Mouse (Mus musculus) liver, postnatal 0 days (tissue): ENCODE data around the gene Npr3. TPM values are rescaled to one million over a fixed set of nuclear protein-coding genes. Genes with fewer than 3 reads are reported as not detected.
A peak's percentile ranks its signal among the peaks of the same experiment; 100 is the strongest.

Experiments used
- ATAC-seq: fragments of 200-750 bp; cut with Nextera tagmentation; 2 replicates; pipeline ENCODE4 v1.8.0; 2017; ENCODE audit warnings: mild to moderate bottlenecking, moderate library complexity
- DNase-seq: peaks from one replicate; pipeline ENCODE4 v3.0.0-alpha.2; 2016
- H3K27ac ChIP-seq: fragments of 300-500 bp; sonication (generic); 2 replicates; pipeline ENCODE4 v1.5.1; 2014; ENCODE audit warnings: antibody characterized with exemption, moderate library complexity, mild to moderate bottlenecking, low read depth
- H3K27me3 ChIP-seq: fragments of 300-500 bp; sonication (generic); 2 replicates; pipeline ENCODE4 v1.6.1; 2014; ENCODE audit warnings: low read length, control low read depth, mixed read lengths; ENCODE audit not compliant: insufficient read depth
- H3K36me3 ChIP-seq: fragments of 300-500 bp; sonication (generic); replicated peaks from 2 replicates; pipeline ENCODE4 v1.6.1; 2014; ENCODE audit warnings: mild to moderate bottlenecking, control low read depth, low read length, moderate library complexity, mixed read lengths; ENCODE audit not compliant: insufficient read depth
- H3K4me1 ChIP-seq: fragments of 300-500 bp; sonication (generic); 2 replicates; pipeline ENCODE4 v1.6.1; 2014; ENCODE audit warnings: antibody characterized with exemption, mild to moderate bottlenecking, control low read depth; ENCODE audit not compliant: insufficient read depth
- H3K4me2 ChIP-seq: fragments of 300-500 bp; sonication (generic); 2 replicates; pipeline ENCODE4 v1.6.1; 2014; ENCODE audit warnings: low read depth, mild to moderate bottlenecking, low read length, moderate library complexity, mixed read lengths
- H3K4me3 ChIP-seq: fragments of 300-500 bp; sonication (generic); 2 replicates; pipeline ENCODE4 v1.5.1; 2014; ENCODE audit warnings: low read depth, low read length
- H3K9ac ChIP-seq: fragments of 300-500 bp; sonication (generic); replicated peaks from 2 replicates; pipeline ENCODE4 v1.6.1; 2014; ENCODE audit warnings: mild to moderate bottlenecking, moderate library complexity
- H3K9me3 ChIP-seq: fragments of 300-500 bp; sonication (generic); 2 replicates; pipeline ENCODE4 v1.6.1; 2016; ENCODE audit warnings: mild to moderate bottlenecking, control low read depth, low read length, mixed read lengths
- CTCF ChIP-seq: sonication (generic); IDR thresholded peaks from 2 replicates; pipeline ENCODE4 v1.5.1; 2016; ENCODE audit warnings: antibody characterized with exemption, low read depth
- EP300 ChIP-seq: IDR thresholded peaks from 2 replicates; pipeline ENCODE4 v1.6.1; 2016; ENCODE audit warnings: antibody characterized with exemption, low read depth, mild to moderate bottlenecking
- WGBS: fragments of 180-500 bp; shearing (Covaris S2); extraction: QIAGEN DNeasy Blood & Tissue Kit; methylation state at CpG from one replicate; pipeline ENCODE4 v1.1.7; 2014; ENCODE audit not compliant: insufficient replicate concordance; 5-methylcytosine and 5-hydroxymethylcytosine counted together
- polyA plus RNA-seq: library from polyadenylated mRNA; unstranded; fragments of >200 nt; fragmentation: Nextera tagmentation; extraction: Ambion mirVana; gene quantifications from 2 replicates; pipeline ENCODE4 v1.2.1, GENCODE M21; 2015

The Npr3 gene
- polyA plus RNA-seq, 1 experiment from 2014 or later: 0.85 TPM

DNA sequence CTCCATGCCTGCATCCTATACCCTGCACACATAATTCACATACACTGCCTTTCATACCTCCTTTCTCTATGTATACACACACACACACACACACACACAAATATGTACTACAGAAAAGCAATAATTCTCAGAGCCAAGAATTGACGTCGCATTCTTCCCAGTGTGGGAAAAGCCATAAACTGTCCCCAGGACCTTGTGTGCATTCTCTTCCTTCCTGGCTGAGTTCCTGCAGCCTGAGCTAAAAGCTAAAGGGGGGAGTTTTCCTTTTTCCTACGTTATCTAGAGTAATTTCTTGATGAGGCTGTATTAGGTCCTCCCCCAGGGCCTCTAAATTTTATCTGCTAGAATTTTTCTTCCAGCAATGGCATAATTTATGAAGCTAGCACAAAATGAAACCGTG, 103.5 kb downstream of the Npr3 start:
- ATAC-seq (no peak), DNase-seq (no peak)
- no peak overlapping the region for H3K9ac ChIP-seq
- no peaks in the 10 kb centered on the region for H3K9me3 ChIP-seq
- H3K36me3 ChIP-seq: no peaks in the 10 kb centered on the region
- H3K4me2 ChIP-seq: no peak overlapping the region
- H3K4me1 ChIP-seq: 0 out of 2 replicates have a peak, but pooled peaks cover 2% of the 10 kb centered on the region
- H3K4me3 ChIP-seq: no peak overlapping the region
- H3K27me3 ChIP-seq: no peaks in the 10 kb centered on the region
- WGBS: 54% methylated on average over 4 of the region's 4 CpGs
- peak overlapping the region; percentile 11; the same call in 1 of the 2 replicates for H3K27ac ChIP-seq
- TF ChIP-seq EP300 (peak; percentile 38; the same call in 1 of the 2 replicates), CTCF (no peak)

DNA sequence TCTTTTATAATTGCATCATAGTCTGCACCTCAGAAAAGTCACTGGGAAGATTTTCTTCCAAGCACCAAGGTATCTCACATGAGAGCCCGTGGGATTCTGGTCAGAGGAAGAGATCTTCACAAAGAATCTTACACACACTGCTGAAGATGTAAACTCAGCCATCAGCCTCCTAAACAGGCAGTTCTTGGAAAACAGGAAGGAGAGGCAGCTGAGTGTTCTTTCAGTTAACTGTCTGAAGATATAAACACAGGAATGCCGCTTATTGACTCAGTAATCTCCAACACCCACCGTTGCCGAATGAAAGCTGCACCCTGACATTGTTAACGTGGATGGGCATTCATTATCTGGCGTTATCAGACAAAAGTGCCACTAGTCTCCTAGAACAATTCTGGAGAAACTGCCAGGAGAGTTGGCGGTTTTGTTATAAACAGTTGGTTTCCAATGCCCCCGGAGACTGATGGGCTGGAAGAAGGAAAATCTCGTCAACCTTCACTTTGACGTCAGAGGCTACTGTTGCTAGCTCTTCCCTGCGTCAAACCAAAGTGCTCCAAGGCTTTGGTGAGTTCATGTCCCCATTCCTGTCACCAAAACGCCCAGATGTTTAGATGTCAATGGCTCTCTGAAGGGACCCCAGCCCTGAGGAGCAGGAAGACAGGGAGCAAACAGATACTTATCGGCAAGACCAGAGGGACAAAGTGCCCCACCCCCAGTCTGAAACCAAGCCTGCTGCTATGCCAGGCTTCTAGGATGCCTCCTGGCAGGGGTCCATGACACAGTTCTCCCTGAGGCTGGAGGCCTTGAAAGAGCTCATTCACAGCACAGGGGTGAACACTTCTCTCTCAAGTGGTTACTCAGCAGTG, 105.0 kb downstream of the Npr3 start:
- H3K27ac ChIP-seq: peak overlapping the region; percentile 34; the same call in 1 of the 2 replicates
- WGBS: 34% methylated on average over 13 of the region's 13 CpGs
- H3K27me3 ChIP-seq: no peaks in the 10 kb centered on the region
- DNase-seq (no peak), ATAC-seq (no peak)
- H3K4me1 ChIP-seq: 0 out of 2 replicates have a peak, but pooled peaks cover 2% of the 10 kb centered on the region
- TF ChIP-seq CTCF (no peak), EP300 (no peak; the same call in 1 of the 2 replicates)
- no peak overlapping the region for H3K4me2 ChIP-seq
- H3K36me3 ChIP-seq: no peaks in the 10 kb centered on the region
- H3K4me3 ChIP-seq: no peak overlapping the region
- H3K9ac ChIP-seq: no peak overlapping the region
- H3K9me3 ChIP-seq: no peaks in the 10 kb centered on the region

DNA sequence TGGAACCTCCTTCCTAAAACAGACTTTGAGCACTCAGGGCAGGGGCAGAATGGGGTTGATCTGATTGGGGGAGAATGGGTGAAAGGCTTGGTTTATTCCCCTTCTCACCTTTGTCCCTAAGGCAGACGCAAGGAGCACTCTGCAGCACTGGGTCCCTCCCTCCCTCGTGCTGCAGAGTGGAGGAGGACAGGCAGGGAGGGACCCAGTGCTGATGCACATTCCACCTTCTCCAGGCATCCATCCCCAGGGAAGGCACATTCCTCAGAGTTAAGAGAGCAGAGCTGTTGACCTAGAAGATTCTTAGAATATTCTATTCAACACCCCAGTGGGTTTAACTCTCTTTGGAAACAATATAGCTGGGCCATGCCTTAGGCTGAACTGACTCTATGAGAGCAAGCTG, 112.5 kb downstream of the Npr3 start:
- no peak for TF ChIP-seq CTCF
- no peak for TF ChIP-seq EP300
- Histone ChIP-seq H3K9me3 (no peaks in the 10 kb centered on the region), H3K4me3 (no peak overlapping the region), H3K27me3 (no peaks in the 10 kb centered on the region), H3K36me3 (no peaks in the 10 kb centered on the region), H3K27ac (no peak overlapping the region), H3K9ac (no peak overlapping the region), H3K4me1 (no peaks in the 10 kb centered on the region), H3K4me2 (no peak overlapping the region)
- 63% methylated on average over 2 of the region's 2 CpGs for WGBS
- ATAC-seq: no peak
- no peak for DNase-seq

Other genes with a start within 250 kb of the Npr3 start
- 276 and 278 TPM in 2 replicates for gene Sub1, start 89.7 kb upstream of the Npr3 start, polyA plus RNA-seq
- 26.6 and 33.5 TPM in 2 replicates for gene Zfr, start 210.5 kb upstream of the Npr3 start, polyA plus RNA-seq